Mouse (Mus musculus): ENCODE measurements around the gene Pcsk2.
A peak's percentile ranks its signal among the peaks of the same experiment; 100 is the strongest.

Pcsk2 gene

DNA sequence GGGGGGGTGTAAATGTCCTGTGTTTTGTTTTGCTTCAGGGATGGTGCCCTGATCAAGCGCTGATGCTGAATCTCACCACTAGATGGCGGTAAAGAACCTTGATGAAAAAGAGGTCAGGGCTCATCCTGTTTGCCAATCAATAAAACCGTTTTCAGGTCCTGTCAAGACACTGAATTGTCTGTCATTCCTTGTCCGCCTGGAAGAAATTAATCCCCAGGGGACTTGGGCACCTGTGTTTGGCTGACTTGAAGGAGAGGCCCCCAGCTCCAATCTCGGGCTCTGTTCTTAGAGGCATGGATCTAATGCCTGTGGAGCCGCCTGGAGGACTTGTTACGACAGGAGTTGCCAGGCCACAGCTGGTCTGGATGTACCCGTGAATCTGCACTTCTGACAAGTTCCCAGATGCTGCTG is 291.3 kb downstream of the Pcsk2 start:
- DNase-seq (ENCODE audit: low read depth, low spot score): peak; percentile 78

DNA sequence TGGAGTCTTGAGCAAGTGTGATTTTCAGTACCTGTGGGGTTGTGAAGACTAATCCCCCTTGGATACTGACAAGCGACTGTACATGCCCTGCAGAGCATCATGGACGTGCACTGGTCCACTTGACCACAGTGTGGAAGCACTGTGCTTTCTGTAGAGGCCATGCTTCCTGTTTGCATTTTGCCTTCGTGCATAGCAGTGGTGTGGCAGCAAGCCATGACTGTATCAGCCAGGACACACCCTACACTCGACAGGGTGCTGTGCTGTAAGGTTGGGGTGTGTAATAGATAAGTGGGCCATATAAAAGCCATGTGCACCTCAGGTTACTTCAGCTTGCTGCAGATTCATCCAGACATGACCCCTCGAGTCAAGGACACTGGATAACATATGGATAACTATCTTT is 292.7 kb downstream of the Pcsk2 start:
- peak; percentile 56 for DNase-seq (ENCODE audit: low read depth, low spot score)

DNA sequence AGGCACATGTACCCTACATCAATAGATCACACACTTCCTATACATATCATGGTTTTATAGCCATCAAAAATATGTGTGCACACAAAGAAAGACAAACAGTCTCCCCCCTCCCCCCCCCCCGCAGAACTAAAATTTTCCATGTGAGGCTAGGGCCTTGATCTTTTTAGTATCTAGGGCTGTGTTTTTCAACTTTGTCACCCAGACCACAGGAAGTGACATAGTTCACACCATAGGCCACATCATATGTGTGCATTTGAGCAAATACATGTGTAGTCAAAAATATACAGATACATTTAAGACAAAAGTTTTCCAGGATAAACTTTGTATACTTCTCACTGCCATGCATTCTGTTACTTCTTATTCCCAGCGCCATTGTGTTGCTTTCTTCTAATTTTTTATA is 293.5 kb downstream of the Pcsk2 start:
- no peak for DNase-seq (ENCODE audit: low read depth, low spot score)

DNA sequence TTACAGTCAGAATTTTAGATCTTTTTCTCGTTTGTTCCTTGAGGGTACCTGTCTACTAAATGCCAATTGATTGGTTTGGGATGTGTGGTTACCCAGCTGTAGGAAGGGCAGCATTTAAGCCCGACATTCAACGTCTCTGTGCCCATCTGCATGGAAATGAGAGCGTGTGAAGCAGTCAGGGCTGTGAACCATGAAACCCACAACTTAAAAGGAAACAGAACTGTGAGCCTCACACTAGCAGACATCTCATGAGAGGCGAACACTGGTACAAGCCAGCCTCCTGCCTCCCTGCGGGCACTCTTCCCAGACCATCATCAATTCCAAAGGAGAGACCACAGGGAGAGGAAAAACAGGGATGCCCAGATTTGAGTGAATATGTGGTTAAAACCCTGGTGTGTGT is 294.9 kb downstream of the Pcsk2 start:
- DNase-seq (ENCODE audit: low read depth, low spot score): peak; percentile 69

DNA sequence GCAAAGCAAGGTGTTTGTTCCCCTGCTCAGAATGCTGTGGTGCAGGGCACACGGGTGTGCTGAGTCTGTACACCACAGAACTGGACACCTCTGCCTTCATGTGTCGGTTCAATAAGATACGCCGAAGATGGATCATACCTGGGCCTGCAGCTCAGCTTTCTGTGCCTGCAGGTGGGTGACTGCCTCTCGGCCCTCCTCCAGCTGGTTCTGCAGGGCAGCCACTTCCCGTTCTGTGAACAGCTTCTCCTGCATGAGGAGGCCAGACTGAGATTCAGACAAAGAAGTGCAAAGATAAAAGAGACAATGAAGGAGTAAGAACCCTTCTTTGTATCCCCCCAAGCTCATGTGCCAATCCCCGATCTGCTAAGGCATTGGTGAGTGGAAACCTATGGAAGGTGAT is 295.6 kb downstream of the Pcsk2 start:
- peak; percentile 66 for DNase-seq (ENCODE audit: low read depth, low spot score)

DNA sequence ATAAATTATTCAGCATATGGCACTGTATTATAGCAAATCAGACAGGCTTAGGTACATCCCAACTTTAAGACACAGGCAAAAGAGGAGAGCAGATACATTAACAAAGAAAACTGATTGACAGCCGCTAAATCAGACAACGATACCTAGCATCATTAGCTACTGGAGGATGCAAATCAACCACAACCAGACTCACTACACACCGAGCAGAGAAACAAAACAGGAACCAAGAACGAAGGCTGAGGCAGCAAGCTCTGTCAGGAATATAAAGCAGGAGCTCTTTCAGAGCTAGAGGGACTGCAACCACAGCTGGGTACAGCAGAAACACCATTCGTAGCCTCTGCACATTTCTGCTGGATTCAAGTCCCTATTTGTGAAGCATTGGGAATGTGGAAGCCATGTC is 298.8 kb downstream of the Pcsk2 start:
- peak; percentile 79 for DNase-seq (ENCODE audit: low read depth, low spot score)

DNA sequence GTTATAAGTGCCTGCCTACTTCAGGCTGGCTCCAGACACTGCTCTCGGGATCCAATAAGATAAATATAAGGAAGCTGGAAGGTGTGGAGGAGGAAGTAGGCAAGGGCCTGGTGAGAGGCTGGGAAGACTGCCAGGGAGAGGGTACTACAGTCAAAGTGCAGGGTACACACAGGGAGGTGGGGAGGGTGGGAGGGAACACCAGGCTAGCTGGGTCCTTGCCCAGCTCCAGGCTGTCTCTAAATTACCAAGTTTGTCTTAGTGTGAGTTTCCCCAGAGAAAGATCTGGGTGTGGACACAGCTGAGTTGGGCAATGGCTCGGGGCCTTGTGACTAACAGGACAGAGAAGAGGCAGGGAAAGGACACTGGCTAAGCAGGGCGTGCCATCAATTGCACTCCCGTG is 300.8 kb downstream of the Pcsk2 start:
- DNase-seq (ENCODE audit: low read depth, low spot score): no peak

DNA sequence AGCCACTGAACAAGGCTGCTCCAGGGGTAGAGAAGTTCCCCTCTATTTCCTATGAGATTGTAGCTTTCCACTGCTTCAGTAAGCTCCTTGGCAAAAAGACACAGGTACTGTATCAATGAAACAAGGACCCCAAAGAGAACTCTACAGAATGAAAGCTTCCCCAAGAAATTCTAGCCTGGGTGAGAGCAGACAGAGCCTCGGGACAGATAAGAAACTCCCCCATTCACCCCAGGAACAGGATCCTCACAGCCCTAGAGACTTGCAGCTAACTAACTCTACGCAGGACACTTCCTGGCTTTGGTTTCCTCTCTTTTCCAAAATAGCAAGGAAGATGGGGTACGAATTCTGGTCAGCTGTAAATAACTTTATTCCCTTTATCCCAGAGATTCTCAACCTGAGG is 301.3 kb downstream of the Pcsk2 start:
- DNase-seq (ENCODE audit: low read depth, low spot score): no peak

DNA sequence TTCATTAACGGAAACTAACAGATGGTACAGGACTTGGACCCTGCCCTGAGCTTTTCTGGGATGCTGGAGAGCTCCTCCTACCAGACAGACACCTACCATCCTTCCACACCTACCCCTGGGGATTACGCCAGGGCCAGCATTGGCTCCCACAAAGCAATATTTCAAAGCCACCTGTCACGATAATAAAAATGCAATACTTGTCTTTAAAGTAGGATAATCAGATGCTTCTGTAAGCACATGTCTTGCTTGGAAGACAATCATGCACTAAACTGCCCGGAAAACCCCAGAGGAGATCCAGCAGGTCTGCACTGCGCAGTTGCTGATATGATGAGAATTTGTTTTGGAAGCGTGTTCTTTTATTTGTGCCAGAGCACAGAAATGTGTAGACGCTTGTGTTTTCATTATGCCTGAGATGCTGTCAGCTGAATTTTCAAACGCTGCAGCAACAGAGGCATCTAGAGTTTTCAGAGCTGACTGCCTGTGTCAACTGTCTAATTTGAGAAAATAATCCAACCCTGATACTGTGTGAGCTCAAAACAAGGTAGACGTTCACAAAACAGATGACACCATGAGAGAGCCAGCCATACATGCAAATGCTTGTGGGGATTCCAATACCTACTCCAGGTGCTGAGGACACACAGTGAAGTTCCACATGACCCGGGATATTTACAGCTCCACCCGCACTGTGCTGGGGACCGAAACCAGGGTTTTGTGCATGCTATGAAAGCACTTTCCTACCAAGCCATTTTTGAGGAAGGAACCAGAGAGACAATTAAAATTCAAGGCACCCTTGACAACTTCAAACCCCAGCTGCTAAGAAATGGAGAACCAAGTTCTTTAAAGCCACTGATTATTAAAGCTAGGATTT is 305.6 kb downstream of the Pcsk2 start:
- peak; percentile 15 for DNase-seq (ENCODE audit: low read depth, low spot score)

DNA sequence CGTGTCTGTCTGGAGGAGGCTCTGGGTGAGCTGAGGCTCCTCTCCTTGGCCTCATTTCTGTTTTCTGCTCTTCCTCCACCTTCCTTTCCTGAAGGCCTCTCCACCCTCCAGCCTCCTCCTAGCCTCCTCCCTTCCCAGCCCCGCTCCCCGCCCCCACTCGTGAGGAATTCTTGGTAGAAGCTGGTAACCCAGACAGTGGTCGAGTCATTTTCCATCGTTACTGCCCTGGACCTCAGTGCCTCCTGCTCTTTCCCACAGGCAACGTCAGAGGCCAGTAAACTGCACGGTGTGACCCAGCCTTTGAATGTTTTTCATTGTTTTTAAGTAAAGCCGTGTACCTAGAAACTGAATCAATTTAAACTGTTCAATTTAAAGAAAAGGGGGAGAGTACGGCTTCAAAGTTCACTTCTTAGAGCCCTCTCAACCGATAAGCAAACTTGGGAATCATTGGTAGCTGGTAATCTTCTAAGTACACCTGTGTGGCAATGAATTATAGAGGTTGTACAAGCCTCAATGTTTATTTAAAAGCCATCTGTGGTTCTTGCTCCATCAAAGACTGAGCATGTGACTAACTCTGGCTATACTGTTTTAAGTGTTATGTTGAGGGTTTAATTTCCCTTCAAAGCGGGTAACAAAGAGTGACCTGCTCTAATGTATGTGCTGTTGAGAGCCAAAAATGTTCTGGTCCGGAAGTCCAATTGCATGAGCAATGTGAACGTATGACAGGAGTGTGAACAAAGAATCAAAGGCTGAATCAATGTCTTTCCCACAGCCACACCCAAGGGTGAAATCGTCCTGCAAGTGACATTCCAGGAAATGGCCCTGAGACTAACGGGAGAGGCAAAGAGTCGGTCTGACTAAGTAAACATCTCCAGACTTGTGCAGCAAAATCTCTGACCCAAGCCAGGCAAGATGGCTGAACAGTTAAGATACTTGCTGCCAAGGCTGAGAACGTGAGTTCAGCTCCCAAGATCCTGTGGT is 306.6 kb downstream of the Pcsk2 start:
- no peak for DNase-seq (ENCODE audit: low read depth, low spot score)

DNA sequence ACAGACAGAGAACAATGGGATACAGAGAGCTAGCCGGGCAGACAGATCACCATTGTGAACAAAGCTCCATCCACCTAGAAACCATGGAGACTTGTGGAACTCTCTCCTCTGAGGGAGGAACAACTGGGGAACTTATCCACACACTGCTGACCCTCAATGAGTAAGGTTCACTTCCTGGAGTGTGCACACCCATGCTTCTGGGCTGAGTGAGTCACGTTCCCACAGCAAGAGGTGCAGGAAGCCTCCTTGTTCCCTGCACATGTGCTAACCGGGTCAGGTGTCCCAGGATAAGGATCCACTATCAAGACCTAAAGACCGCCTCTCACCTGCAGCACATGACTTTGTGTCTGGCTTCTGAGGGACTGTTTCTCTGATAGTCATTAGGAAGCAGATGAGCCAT is 307.5 kb downstream of the Pcsk2 start:
- no peak for DNase-seq (ENCODE audit: low read depth, low spot score)

DNA sequence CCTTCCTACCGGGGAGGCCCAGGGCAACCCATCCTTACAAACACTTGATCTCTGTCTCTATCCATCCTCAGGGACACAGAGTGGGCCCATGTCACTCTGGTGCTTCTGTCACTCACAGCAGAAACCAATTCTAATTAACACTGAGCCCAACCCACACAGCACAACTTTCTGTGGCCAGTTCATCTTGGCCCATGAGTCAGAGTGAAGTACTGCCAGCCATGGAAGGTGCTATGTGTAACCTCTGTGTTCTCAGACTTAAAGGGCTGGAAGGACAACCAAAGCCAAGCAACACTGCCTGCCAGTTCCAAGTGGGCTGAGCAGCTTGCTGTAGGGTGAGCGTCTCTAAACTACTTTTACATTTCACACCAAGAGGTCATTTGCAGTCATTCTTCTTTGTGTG is 313.2 kb downstream of the Pcsk2 start:
- no peak for DNase-seq (ENCODE audit: low read depth, low spot score)

DNA sequence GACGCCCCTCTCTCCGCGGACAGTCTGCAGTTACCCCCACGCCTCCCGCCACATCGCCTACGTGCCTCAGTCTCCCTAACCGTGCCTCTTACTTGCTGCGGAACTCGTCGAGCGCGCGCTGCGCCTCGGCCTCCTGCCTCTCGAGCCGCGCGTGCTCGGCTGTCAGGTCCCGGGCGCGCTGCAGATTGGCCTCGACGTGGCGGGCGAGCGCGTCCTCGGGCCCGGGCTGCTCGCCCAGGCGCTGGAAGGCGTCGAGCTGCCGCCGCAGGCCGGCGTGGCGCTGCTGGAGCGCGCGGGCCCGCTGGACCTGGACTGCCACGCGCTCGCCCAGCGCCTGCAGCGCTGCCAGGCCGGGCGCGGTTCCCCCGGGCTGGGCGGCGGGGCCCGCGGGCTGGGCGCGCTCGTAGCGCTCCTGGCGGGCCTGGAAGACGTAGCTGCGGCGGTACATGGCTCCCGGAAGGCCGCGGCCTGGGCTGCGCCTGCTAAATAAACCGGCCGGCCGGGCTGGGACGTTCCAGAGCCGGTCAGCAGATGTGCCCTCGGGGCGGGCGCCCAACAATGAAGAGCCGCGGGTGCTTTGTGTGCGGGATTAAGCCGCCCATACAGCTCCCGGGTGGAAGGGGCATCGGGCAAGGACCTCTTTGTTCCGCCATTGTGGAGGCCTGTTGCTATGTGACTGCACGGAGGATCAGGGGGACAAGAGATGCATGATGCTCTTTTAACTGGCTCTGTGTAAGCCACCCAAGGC is 316.7 kb downstream of the Pcsk2 start, which contains the start of gene Bfsp1:
Bfsp1 (minus strand) TSS at position 690 of the 748 bp plus-strand sequence.
- DNase-seq (ENCODE audit: low read depth, low spot score): no peak

DNA sequence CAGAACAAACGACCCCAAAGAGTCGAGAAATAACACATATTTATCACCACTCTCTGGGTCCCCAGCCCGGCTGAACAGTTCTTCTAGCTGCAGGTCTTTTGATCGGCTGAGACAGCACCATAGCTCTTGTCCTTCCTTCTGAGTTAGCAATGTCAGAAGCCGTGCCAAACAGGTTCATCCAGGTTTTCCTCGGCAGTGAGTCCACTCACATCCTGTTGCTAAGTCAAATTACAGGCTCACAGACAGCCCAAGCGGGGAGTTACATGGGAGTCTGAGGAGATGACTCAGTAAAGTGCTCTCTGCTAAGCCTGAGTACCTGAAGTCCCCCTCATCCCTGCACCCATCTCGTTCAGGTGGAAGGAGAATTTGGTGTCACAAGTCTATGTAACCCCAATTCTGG is 318.6 kb downstream of the Pcsk2 start:
- no peak for DNase-seq (ENCODE audit: low read depth, low spot score)
